Mouse (Mus musculus): Measurements from ENCODE around the gene Gm6657. TPM values are rescaled to one million over a fixed set of nuclear protein-coding genes. Genes with fewer than 3 reads are reported as not detected.

Gene Gm6657
- not detected for total RNA-seq (2023)

GRCm38 (mm10) chr12:78193942-78194341, at the start of gene Gm6657:
TSS of gene Gm6657 (plus strand) at chr12:78194242.

GRCm38 (mm10) chr12:78225707-78226518, 31.9 kb downstream of the Gm6657 start, which contains the start of gene Gphn:
TSS of gene Gphn (plus strand) at chr12:78226379.

Other genes starting within 250 kb of the Gm6657 start
- 10 to 100 TPM; 12.7 to 17.5 TPM for gene Gphn, start 32.1 kb downstream of the Gm6657 start, total RNA-seq (2023)

All from neutrophil, adult 59 days (primary cell).